Mouse (Mus musculus) lung, adult 18-20 months (tissue): ENCODE measurements around the gene Cyp2j13.
"Not testable (repeated sequence)": the region's sequence is repeated elsewhere in the genome, so short reads cannot be mapped to it uniquely, and the experiment has no call there.

Experiments used
- DNase-seq, 2 experiments: peaks; one replicate each; pipeline ENCODE4 v3.0.0; 2022; ENCODE audit warnings: mixed read lengths in 2 of 2

Gene Cyp2j13

GRCm38 (mm10) chr4:96077261-96078125 is at the start of gene Cyp2j13:
Gene Cyp2j13 (minus strand): TSS chr4:96077546.
- no peak for DNase-seq

DNA sequence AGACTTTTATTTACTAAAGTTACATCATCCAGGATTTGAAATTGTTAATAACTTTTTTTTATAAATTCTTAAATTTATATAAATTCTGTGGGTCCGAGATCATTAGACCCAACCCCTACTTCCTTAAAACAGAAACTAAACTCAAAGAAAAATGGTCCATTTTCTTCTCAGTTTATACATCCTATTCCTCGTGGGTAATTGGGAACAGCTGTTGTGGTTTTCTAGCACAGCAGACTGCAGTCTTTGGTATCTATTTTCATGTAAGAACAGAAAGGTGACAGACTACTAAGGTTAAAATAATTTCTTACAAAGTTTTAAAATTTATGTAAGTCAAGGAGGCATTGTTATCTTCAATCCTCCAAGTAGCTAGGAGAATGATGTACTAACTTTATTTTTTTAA is 19.5 kb upstream of the Cyp2j13 start:
- DNase-seq = no peak

DNA sequence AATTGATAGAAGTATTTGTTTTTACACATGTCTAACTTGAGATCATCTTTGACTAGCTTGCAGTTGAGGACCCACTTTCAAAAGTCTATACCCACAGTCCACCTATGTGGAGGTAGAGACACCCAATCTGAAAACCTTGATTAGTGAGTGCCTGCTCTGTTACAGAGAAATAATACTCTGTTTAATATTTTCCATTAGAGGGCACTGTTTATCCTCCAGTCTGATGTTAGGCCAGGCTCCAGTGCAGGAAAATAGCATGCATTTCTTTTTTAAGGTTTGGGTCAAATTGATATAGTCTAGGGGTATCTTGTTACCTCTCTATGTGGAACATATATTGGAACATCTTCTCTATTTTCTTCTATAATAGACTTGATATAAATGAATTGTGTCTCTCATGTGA is 14.5 kb upstream of the Cyp2j13 start:
- DNase-seq = no peak

GRCm38 (mm10) chr4:96089356-96090048 is 12.2 kb upstream of the Cyp2j13 start:
- not testable (repeated sequence) for DNase-seq

- DNase-seq = no peak
Observed at GRCm38 (mm10) chr4:96078308-96078707, 962 bp upstream of the Cyp2j13 start.

DNA sequence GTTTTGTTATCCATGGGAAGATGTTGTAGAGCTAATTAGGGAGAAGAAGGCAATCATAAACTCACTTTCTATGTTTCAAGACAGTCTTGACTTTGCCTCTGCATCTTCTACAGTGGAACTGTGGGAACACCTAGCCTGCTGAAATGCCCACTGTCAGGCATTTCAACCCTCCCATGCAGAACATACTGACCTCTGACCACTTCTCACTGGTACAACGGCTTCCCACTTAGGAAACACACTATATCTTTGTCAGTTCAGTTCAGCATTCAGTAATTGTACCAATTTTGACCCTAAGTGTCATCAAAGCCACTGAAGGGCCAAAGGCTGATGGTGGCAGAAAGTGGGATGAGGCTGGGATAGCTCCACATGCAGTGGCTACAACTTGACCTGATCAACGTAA is 15.3 kb downstream of the Cyp2j13 start:
- no peak for DNase-seq

- DNase-seq = no peak
Observed at GRCm38 (mm10) chr4:96060106-96060505, 17.2 kb downstream of the Cyp2j13 start.

DNA sequence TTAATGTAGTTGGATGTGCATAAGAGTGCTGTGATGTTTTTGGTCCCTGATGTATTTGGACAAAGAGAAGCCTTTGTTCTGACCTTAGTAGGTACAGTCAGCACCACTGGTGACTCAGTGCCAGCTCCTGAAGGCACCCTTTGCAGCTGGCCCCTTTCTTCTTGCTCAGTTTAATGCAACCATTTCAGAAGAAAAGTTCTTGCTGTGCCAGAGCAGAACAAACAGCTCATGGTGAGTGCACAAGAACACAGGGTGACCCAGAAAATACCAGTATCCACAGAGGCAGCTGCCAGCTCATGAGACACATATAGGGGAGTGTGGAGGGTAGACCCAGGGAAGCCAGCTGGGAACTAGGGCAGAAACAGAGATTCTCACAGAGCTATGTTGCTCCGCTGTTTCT is 48.9 kb downstream of the Cyp2j13 start:
- DNase-seq = no peak

- DNase-seq = no peak
Observed at GRCm38 (mm10) chr4:96022803-96023202, 54.5 kb downstream of the Cyp2j13 start.

DNA sequence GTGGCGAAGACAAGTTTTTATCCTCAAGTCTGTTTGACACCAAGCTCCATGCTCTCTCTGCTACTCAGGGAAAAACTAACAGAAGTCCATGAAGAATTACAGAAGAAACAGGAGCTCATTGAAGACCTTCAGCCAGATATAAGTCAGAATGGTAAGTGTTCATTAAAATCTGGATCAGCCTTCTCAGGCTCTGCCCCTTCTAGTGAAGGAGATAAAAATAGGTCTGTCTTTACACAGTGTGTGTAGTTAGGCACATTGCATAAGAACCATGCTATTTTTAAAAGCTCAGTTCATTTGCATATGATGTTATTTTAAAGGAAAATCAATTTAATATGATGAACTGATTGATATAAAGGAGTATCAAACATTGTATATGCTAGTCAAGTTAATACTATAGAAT is 60.5 kb downstream of the Cyp2j13 start:
- DNase-seq = no peak

DNA sequence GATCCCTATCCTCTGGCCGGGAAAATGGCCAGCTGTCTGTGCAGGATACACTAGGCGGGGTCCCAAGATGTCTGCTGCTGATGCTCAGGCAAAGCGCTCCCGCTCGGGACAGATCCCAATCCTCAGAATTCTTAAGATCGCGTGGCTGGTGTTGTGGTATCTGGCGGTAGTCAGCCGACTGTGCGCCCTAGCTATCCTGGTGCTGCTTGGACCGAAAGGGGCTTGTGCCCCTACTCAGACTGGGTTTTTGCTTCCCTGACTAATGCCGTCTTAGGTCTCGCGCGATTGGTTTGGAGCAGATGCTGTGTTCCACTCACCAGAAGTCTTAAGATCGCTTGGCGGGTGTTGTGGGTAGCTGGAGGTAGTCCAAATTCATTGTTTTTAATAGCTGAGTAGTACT is 95.1 kb downstream of the Cyp2j13 start:
- not testable (repeated sequence) for DNase-seq
